Mouse (Mus musculus) lung, embryonic 14.5 days (tissue): Measurements from ENCODE around the gene Cenpm. TPM values are rescaled to one million over a fixed set of nuclear protein-coding genes. Genes with fewer than 3 reads are reported as not detected.

Experiments
- ATAC-seq: fragments of 200-750 bp; cut with Nextera tagmentation; 2 replicates; pipeline ENCODE4 v1.8.0; 2017; ENCODE audit warnings: mild to moderate bottlenecking, moderate TSS enrichment, moderate library complexity; ENCODE audit not compliant: insufficient read depth
- DNase-seq: peaks from one replicate; pipeline ENCODE4 v3.0.0-alpha.2; 2015
- H3K27ac ChIP-seq: fragments of 300-500 bp; sonication (generic); 2 replicates; pipeline ENCODE4 v1.5.1; 2014; ENCODE audit warnings: low read depth, mild to moderate bottlenecking, moderate library complexity
- H3K27me3 ChIP-seq: fragments of 300-500 bp; sonication (generic); 2 replicates; pipeline ENCODE4 v1.6.1; 2014; ENCODE audit warnings: low read length, control low read depth; ENCODE audit not compliant: insufficient read depth
- H3K36me3 ChIP-seq: fragments of 300-500 bp; sonication (generic); 2 replicates; pipeline ENCODE4 v1.6.1; 2014; ENCODE audit warnings: control low read depth; ENCODE audit not compliant: insufficient read depth
- H3K4me1 ChIP-seq: fragments of 300-500 bp; sonication (generic); 2 replicates; pipeline ENCODE4 v1.6.1; 2014; ENCODE audit warnings: antibody characterized with exemption, control low read depth; ENCODE audit not compliant: insufficient read depth
- H3K4me2 ChIP-seq: fragments of 300-500 bp; sonication (generic); 2 replicates; pipeline ENCODE4 v1.6.1; 2014; ENCODE audit warnings: mild to moderate bottlenecking
- H3K4me3 ChIP-seq: fragments of 300-500 bp; sonication (generic); 2 replicates; pipeline ENCODE4 v1.5.1; 2014; ENCODE audit warnings: low read depth, low read length
- H3K9ac ChIP-seq: fragments of 300-500 bp; sonication (generic); 2 replicates; pipeline ENCODE4 v1.6.1; 2014
- H3K9me3 ChIP-seq: fragments of 300-500 bp; sonication (generic); 2 replicates; pipeline ENCODE4 v1.6.1; 2016; ENCODE audit warnings: low read depth, low read length, control low read depth
- CTCF ChIP-seq: IDR thresholded peaks from 2 replicates; pipeline ENCODE4 v1.5.1; 2016; ENCODE audit warnings: antibody characterized with exemption, low read depth
- WGBS: fragments of 180-500 bp; shearing (Covaris S2); extraction: QIAGEN DNeasy Blood & Tissue Kit; methylation state at CpG from one replicate; pipeline ENCODE4 v1.1.7; 2014; 5-methylcytosine and 5-hydroxymethylcytosine counted together
- polyA plus RNA-seq: library from polyadenylated mRNA; unstranded; fragments of >200 nt; fragmentation: Nextera tagmentation; extraction: Ambion mirVana; gene quantifications from 2 replicates; pipeline ENCODE4 v1.2.1, GENCODE M21; 2014

The Cenpm gene
- polyA plus RNA-seq, 1 experiment from 2014 or later = 86.9 TPM

GRCm38 (mm10) chr15:82188481-82189240, 55.9 kb downstream of the Cenpm start:
- no peak for ATAC-seq

GRCm38 (mm10) chr15:82187924-82188323, 56.6 kb downstream of the Cenpm start:
- Histone ChIP-seq H3K4me3 (no peak overlapping the region), H3K4me2 (no peak overlapping the region), H3K9ac (no peak overlapping the region), H3K4me1 (no peaks in the 10 kb centered on the region), H3K27me3 (no peaks in the 10 kb centered on the region), H3K9me3 (no peaks in the 10 kb centered on the region), H3K36me3 (peaks cover 97% of the 10 kb centered on the region), H3K27ac (no peak overlapping the region)
- ATAC-seq (no peak), DNase-seq (no peak)
- no peak for TF ChIP-seq CTCF
- WGBS = 94% methylated on average over 1 of the region's 1 CpGs

More at GRCm38 (mm10) chr15:82188481-82189240, 55.9 kb downstream of the Cenpm start:
- WGBS = 96% methylated on average over 10 of the region's 10 CpGs
- Histone ChIP-seq H3K9ac (no peak overlapping the region), H3K4me1 (no peaks in the 10 kb centered on the region), H3K27me3 (no peaks in the 10 kb centered on the region), H3K27ac (no peak overlapping the region), H3K36me3 (peaks cover 97% of the 10 kb centered on the region), H3K4me3 (no peak overlapping the region), H3K4me2 (no peak overlapping the region), H3K9me3 (no peaks in the 10 kb centered on the region)
- TF ChIP-seq CTCF = peak; percentile 64
- peak; percentile 73 for DNase-seq

- Histone ChIP-seq H3K36me3 (peaks cover 97% of the 10 kb centered on the region), H3K4me1 (no peaks in the 10 kb centered on the region), H3K9ac (no peak overlapping the region), H3K4me2 (no peak overlapping the region), H3K27me3 (no peaks in the 10 kb centered on the region), H3K4me3 (no peak overlapping the region), H3K9me3 (no peaks in the 10 kb centered on the region), H3K27ac (no peak overlapping the region)
- DNase-seq (no peak), ATAC-seq (no peak)
- no peak for TF ChIP-seq CTCF
- WGBS = 86% methylated on average over 4 of the region's 4 CpGs
Measured at GRCm38 (mm10) chr15:82187401-82187800, 57.1 kb downstream of the Cenpm start.

DNA sequence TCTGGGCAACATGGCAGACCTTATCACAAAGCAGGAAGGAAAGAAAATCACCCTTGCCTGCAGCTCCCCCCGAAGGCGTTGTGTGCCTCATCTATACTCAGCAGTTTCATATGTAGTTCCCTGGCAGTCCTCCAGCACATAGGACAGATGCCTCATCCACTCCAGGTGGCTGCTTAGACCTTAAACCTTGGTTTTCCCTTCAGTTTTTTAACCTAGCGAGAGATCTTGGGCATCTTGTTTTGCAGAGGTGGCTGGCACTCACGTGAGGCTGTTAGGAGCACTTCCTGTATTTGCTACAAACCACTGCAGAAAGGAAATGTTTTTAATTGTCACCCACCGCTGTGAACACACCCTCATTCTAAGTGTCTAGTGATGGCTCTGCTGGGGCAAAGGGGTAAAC, 57.6 kb downstream of the Cenpm start:
- no peak for DNase-seq
- 90% methylated on average over 5 of the region's 5 CpGs for WGBS
- Histone ChIP-seq H3K27ac (peak overlapping the region; percentile 50), H3K36me3 (peaks cover 97% of the 10 kb centered on the region), H3K27me3 (no peaks in the 10 kb centered on the region), H3K9ac (no peak overlapping the region), H3K9me3 (peaks cover 4% of the 10 kb centered on the region; the same call in 1 of the 2 replicates), H3K4me2 (no peak overlapping the region), H3K4me1 (no peaks in the 10 kb centered on the region), H3K4me3 (no peak overlapping the region)
- TF ChIP-seq CTCF = no peak
- ATAC-seq = no peak

GRCm38 (mm10) chr15:82186131-82186530, 58.4 kb downstream of the Cenpm start:
- H3K27ac ChIP-seq = 0 out of 2 replicates have a peak overlapping the region, but pooled peaks have one; percentile 18
- peaks cover 4% of the 10 kb centered on the region; the same call in 1 of the 2 replicates for H3K9me3 ChIP-seq
- no peak overlapping the region for H3K4me3 ChIP-seq
- TF ChIP-seq CTCF = no peak
- no peaks in the 10 kb centered on the region for H3K4me1 ChIP-seq
- no peak overlapping the region for H3K4me2 ChIP-seq
- 60% methylated on average over 14 of the region's 14 CpGs for WGBS
- no peak overlapping the region for H3K9ac ChIP-seq
- H3K27me3 ChIP-seq = no peaks in the 10 kb centered on the region
- ATAC-seq (no peak; the same call in 1 of the 2 replicates), DNase-seq (no peak)
- peaks cover 97% of the 10 kb centered on the region for H3K36me3 ChIP-seq

- no peak overlapping the region for H3K9ac ChIP-seq
- H3K27ac ChIP-seq = no peak overlapping the region
- TF ChIP-seq CTCF = no peak
- no peak for DNase-seq
- H3K27me3 ChIP-seq = no peaks in the 10 kb centered on the region
- no peak for ATAC-seq
- 74% methylated on average over 14 of the region's 14 CpGs for WGBS
- H3K4me1 ChIP-seq = no peaks in the 10 kb centered on the region
- H3K9me3 ChIP-seq = peaks cover 4% of the 10 kb centered on the region; the same call in 1 of the 2 replicates
- H3K4me2 ChIP-seq = no peak overlapping the region
- peaks cover 97% of the 10 kb centered on the region for H3K36me3 ChIP-seq
- H3K4me3 ChIP-seq = no peak overlapping the region
Measured at GRCm38 (mm10) chr15:82185062-82185783, 59.3 kb downstream of the Cenpm start.

- H3K27ac ChIP-seq = no peak overlapping the region
- 71% methylated on average over 10 of the region's 10 CpGs for WGBS
- no peaks in the 10 kb centered on the region for H3K27me3 ChIP-seq
- TF ChIP-seq CTCF = no peak
- peaks cover 4% of the 10 kb centered on the region; the same call in 1 of the 2 replicates for H3K9me3 ChIP-seq
- DNase-seq (no peak), ATAC-seq (no peak)
- H3K4me3 ChIP-seq = no peak overlapping the region
- no peak overlapping the region for H3K4me2 ChIP-seq
- H3K4me1 ChIP-seq = no peaks in the 10 kb centered on the region
- H3K9ac ChIP-seq = no peak overlapping the region
- H3K36me3 ChIP-seq = peaks cover 98% of the 10 kb centered on the region
Measured at GRCm38 (mm10) chr15:82184656-82185055, 59.9 kb downstream of the Cenpm start.
